Mouse (Mus musculus) adrenal gland, postnatal 10 days (tissue): ENCODE measurements at regions not wholly inside any gene's neighbourhood (a gene's known extent, or its start where the extent isn't known, plus 50 kb on each side); places are given as distances from the start of the nearest gene placed in this dataset.
A peak's percentile ranks its signal among the peaks of the same experiment; 100 is the strongest.

Experiments used
- DNase-seq: peaks from one replicate; pipeline ENCODE4 v3.0.0; 2021; ENCODE audit warnings: mixed read lengths

GRCm38 (mm10) chr9:61295001-61295400 lies 77.2 kb upstream of the Tle3 start:
- DNase-seq = peak; percentile 73

DNA sequence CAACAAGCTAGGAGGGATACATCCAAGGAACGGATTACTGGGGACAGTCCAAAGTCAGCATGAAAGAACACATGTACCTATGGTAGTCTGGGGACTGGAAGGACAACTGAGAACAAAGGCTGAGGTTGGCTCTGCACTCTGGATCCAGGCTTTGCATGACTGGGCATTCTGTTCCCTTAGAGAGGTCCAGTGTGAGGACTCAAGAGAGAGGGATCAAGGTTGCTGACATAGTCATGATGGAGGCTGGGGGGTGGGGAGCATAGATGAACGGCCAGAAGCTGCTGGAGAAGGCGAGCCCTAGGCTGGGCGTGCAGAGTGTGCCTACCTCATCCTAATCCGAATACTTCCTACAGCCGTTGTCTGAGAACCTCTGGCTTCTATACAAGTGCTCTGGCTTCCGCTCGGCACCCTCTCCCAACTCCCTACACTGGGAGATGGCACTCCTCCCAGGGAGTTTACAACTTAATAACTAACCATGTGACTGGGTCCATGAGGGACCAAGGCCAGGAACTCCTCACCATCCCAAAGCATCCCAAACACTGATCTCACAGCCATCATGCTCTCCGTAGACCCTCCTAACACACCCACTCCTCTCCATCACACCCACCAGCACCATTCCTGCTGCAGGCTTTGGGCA lies 75.7 kb upstream of the Tle3 start:
- DNase-seq = no peak

- DNase-seq = no peak
Observed at GRCm38 (mm10) chr9:61297385-61297784, 74.8 kb upstream of the Tle3 start.

DNA sequence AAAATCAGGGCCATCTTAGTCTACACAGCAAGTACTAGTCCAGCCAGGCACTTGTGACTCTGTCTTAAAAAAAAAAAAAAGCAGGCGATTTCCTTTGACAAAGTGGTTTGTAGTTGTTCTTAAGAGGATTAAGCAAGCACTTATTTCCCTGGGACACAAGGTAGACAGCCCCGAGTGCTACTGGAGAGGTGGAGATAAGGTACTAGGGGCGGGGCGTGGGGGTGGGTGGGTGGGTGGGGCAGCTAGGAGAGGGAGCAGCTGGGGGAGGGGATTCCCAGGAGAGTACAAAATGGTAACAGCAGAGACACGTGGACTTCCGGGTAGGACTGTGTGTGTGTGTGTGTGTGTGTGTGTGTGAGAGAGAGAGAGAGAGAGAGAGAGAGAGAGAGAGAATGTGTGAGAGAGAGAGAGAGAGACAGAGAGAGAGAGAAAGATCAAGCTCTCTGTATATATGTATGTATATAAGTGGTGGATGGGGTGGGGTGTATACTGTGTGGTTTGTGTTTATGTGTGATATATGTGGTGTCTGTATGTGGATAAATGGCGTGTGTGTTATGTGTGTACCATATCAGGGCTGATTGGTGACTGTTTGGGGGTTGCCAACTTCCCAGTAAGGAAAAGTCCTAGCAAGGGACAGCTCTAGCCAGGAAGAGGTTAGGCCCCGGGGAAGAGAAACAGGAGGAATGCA lies 72.1 kb upstream of the Tle3 start:
- no peak for DNase-seq

GRCm38 (mm10) chr9:61301070-61301469 lies 71.1 kb upstream of the Tle3 start:
- no peak for DNase-seq

- DNase-seq = no peak
Observed at GRCm38 (mm10) chr9:61302724-61303123, 69.4 kb upstream of the Tle3 start.

DNA sequence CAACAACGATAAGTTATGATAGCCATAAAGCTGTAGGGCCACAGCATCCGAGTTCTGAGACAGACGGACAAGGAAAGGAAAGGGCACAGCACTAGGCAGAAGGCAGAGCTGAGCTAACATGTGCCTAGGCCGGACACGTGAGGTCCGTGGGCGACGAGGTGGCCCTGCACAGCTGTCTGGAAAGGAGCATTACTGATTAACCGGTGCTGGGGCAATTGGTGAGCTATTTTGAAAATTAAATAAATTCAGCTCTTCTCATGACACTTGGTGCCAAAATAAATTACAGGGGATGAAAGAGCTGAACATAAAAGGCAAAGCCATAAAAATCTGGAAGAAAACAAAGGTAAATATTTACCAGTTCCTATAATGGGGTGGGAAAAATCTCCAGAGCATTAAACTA lies 65.9 kb upstream of the Tle3 start:
- no peak for DNase-seq

DNA sequence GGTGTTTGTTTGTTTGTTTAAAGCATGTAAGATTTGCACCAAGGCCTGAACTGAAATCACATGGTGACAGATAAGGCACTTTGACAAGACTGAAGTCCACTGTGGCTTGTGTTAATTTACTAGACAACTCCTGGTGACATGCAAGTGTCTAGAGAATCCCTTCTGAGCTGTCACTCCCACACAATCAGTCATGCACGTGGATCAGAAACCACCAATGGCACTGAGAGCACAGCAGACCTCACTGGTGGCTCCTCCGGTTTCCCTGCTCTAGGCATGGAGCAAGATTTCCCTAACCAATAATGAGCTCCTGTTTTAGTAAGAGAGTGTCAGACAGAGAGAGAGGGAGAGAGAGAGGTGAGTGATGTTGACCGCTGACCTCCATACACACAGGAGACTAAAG lies 63.1 kb upstream of the Tle3 start:
- no peak for DNase-seq

DNA sequence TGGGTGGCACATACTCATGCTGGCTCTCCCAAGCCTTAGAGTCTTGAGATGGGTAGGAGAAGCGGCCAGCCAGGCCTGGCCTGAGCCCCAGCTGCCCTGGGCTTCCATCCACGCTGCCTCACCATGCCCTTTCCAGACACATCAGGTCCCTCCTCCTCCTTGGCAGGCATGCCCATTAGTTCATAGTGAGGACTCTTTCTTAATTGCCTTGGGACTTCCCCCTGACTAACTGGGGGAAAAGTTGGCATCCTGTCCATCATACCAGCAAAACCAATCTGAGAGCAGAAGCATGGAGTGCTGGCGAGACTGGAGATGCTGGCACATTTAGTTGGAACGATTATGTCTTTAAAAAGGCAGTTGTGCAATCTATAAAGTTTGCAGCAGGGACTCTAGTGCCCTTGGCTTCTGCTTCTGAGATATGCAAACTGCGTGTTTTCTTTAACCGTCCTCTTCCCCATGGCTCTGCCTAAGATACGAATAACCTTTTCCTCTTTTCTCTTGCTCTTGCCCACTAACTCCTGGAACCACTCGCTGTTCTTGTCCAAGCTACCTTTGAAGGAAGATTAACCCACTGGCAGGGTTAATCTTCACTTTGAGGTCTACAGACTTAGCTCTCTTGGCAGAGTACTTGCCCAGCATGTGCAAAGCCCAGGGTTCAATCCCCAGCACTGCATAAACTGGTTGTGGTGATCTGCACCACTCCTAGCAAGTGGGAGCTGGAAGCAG lies 62.2 kb upstream of the Tle3 start:
- peak; percentile 75 for DNase-seq

- DNase-seq = no peak
Observed at GRCm38 (mm10) chr9:61310574-61310973, 61.6 kb upstream of the Tle3 start.

DNA sequence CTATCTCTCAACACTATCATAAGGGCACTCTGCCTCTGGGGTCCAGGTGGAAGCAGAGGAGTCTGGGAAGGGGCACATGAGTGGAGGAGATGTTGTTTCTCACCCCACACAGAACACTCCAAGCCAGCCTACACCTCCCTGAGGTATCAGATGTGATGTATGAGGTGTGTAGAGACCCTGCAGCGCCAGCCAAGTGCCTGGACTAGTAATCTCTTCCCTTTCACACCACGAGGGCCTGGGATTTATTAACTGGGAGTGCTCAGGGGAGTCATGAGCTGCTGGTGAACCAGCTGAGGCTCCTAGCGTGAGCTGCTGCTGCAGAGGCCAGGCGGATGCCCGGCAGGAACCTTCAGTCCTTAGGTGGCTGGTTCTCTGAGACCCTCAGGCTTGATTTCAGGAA lies 60.6 kb upstream of the Tle3 start:
- no peak for DNase-seq

GRCm38 (mm10) chr9:61314630-61315179 lies 57.5 kb upstream of the Tle3 start:
- no peak for DNase-seq

DNA sequence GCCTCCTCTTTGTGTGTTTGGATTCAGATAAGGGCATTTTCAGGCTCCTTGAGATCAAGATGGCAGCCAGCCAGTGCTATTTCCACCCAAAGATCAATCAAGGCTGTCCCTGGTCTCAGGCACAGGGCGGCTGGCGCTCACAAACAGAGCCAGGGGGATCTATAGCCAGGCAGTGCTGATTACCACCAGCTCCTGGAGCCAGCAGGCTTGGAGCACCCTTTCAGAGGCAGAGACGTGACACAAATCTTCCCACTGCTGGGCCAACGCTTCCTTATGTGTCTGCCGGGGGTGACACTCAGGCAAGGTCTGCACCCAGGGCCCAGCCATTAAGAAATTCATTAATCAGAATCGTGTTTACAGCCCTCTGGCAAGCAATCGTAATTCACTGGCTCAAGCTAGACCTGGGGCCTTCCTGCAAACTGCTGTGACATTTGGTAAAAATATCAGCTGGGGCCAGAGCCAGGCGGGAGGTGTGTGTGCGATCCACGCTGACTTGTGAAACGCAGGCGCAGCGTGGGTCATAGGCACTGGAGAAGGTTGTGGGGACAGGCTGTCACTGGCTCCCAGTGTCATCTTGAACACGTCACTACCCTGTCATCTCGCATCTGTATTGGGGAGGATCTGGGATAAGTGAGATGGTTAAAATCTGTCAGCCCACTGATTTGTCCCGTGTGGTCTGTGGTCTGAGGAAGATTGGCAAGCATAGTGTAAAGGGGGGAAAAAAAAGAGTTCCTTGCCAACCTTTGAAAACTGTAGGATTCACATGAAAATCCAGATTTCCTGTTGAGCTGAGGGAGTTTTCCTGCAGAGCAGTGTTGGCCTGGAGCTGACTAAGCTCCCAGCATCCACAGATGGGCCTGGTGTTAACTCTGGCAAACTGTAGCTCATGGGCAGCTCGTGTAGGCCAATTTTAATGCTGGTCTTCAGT lies 56.5 kb upstream of the Tle3 start:
- DNase-seq = peak; percentile 73

GRCm38 (mm10) chr9:61316442-61316841 lies 55.7 kb upstream of the Tle3 start:
- no peak for DNase-seq

DNA sequence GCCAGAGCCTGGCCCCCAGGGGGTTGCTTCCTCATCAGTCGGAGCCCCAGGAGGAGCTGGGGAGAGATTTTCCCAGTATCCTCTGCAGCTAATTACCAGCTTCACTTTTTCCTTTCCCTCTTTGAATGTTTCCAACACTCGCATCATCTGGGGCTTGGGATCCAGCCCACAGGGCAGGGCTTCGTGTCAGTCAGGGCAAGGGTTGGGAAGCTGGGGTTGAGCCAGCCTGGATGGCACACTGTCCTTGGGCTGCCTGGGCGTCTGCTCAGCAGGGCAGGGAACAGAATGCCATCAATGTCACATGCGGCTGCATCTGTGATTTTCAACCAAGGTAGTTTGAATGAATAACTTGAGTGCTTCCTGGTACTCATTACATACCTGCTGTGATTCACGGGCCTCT lies 52.4 kb upstream of the Tle3 start:
- DNase-seq = peak; percentile 76

DNA sequence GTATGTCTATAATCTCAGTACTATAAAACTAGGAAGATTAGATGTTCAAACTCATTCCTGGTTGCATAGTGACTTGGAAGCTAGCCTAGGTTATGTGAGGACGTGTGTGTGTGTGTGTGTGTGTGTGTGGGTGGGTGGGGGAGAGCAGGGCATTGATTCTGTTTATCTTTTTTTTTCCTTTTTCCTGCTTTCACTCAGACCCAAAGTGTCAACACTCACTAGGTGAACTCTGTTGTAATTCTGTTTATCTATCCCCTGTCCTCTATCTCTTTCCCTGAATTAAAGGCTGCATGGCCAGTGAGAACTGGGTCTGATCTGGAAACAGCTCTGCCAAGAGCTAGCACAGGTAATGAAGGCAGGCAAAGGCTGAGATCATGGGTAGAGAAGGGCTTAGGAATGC lies 50.9 kb upstream of the Tle3 start:
- no peak for DNase-seq

GRCm38 (mm10) chr9:61321825-61322224 lies 50.3 kb upstream of the Tle3 start:
- no peak for DNase-seq

GRCm38 (mm10) chr9:61322333-61322732 lies 49.8 kb upstream of the Tle3 start:
- DNase-seq = peak; percentile 60
